Mouse (Mus musculus) heart, adult 2 months (tissue): ENCODE measurements at regions not wholly inside any gene's neighbourhood (a gene's known extent, or its start where the extent isn't known, plus 50 kb on each side); places are given as distances from the start of the nearest gene placed in this dataset.
A peak's percentile ranks its signal among the peaks of the same experiment; 100 is the strongest.

ENCODE experiments used
- DNase-seq, 2 experiments: peaks; one replicate each; pipeline ENCODE4 v3.0.0; 2021
- H3K27ac ChIP-seq: fragments of 200-600 bp; 2 replicates; pipeline ENCODE4 v1.8.1; 2022
- H3K27me3 ChIP-seq: fragments of 200-500 bp; 2 replicates; pipeline ENCODE4 v1.6.1; 2012; ENCODE audit warnings: mild to moderate bottlenecking, low read length, inconsistent platforms, mixed read lengths; ENCODE audit not compliant: control insufficient read depth, insufficient read depth
- H3K36me3 ChIP-seq: fragments of 200-500 bp; 2 replicates; pipeline ENCODE4 v1.6.1; 2012; ENCODE audit warnings: low read length, inconsistent platforms; ENCODE audit not compliant: control insufficient read depth, insufficient read depth
- H3K4me1 ChIP-seq: fragments of 200-500 bp; 2 replicates; pipeline ENCODE4 v1.6.1; 2011; ENCODE audit warnings: low read length; ENCODE audit not compliant: control insufficient read depth, insufficient read depth
- H3K4me3 ChIP-seq: fragments of 200-600 bp; 2 replicates; pipeline ENCODE4 v1.8.1; 2022
- H3K79me2 ChIP-seq: fragments of 200-500 bp; replicated peaks from 2 replicates; pipeline ENCODE4 v1.6.1; 2012; ENCODE audit warnings: mild to moderate bottlenecking, inconsistent platforms, low read length, moderate library complexity, mixed read lengths; ENCODE audit not compliant: control insufficient read depth, insufficient read depth
- H3K9ac ChIP-seq: fragments of 200-500 bp; 2 replicates; pipeline ENCODE4 v1.6.1; 2012; ENCODE audit warnings: low read depth, mild to moderate bottlenecking, control low read depth, inconsistent platforms, low read length, mixed read lengths
- CTCF ChIP-seq: fragments of 200-600 bp; IDR thresholded peaks from 2 replicates; pipeline ENCODE4 v1.8.1; 2022; ENCODE audit warnings: antibody characterized with exemption, mild to moderate bottlenecking, moderate library complexity
- EP300 ChIP-seq: fragments of 200-500 bp; IDR thresholded peaks from 2 replicates; pipeline ENCODE4 v1.6.1; 2011; ENCODE audit warnings: low read depth, low read length, control low read depth; ENCODE audit not compliant: insufficient read depth
- POLR2A ChIP-seq: fragments of 200-500 bp; IDR thresholded peaks from 2 replicates; pipeline ENCODE4 v1.6.1; 2011; ENCODE audit warnings: mild to moderate bottlenecking, low read depth, low read length, control low read depth; ENCODE audit not compliant: insufficient read depth
- WGBS: fragments of 180-500 bp; shearing (Covaris S2); methylation state at CpG from one replicate; pipeline ENCODE4 v1.1.7; 2018; 5-methylcytosine and 5-hydroxymethylcytosine counted together
- intact Hi-C: fragments of 180-260 bp; cut with DNase I; formaldehyde crosslinking; loops from one replicate; pipeline ENCODE4 v1.15.1; 2025

GRCm38 (mm10) chr4:142622151-142622861, 383.1 kb upstream of the Kazn start:
- no peaks in the 10 kb centered on the region for H3K36me3 ChIP-seq
- H3K27me3 ChIP-seq, result no peaks in the 10 kb centered on the region
- intact Hi-C loops, result no loop called here
- 57% methylated on average over 17 of the region's 17 CpGs for WGBS
- no peaks in the 10 kb centered on the region for H3K79me2 ChIP-seq
- no peak overlapping the region for H3K4me3 ChIP-seq
- H3K27ac ChIP-seq, result no peak overlapping the region
- H3K9ac ChIP-seq, result no peak overlapping the region
- H3K4me1 ChIP-seq, result no peaks in the 10 kb centered on the region
- no peak for DNase-seq
- TF ChIP-seq EP300 (no peak), POLR2A (no peak), CTCF (no peak)

GRCm38 (mm10) chr4:142619396-142619795, 380.2 kb upstream of the Kazn start:
- DNase-seq, result no peak

GRCm38 (mm10) chr4:142618770-142619169, 379.6 kb upstream of the Kazn start:
- Histone ChIP-seq H3K9ac (no peak overlapping the region), H3K27me3 (no peaks in the 10 kb centered on the region), H3K27ac (no peak overlapping the region), H3K79me2 (no peaks in the 10 kb centered on the region), H3K4me1 (no peaks in the 10 kb centered on the region), H3K4me3 (no peak overlapping the region), H3K36me3 (no peaks in the 10 kb centered on the region)
- WGBS, result 33% methylated on average over 4 of the region's 4 CpGs
- DNase-seq, result no peak
- intact Hi-C loops, result no loop called here
- TF ChIP-seq CTCF (no peak), POLR2A (no peak), EP300 (no peak)

More at GRCm38 (mm10) chr4:142619396-142619795, 380.2 kb upstream of the Kazn start:
- Histone ChIP-seq H3K27ac (no peak overlapping the region), H3K79me2 (no peaks in the 10 kb centered on the region), H3K4me3 (no peak overlapping the region), H3K4me1 (no peaks in the 10 kb centered on the region), H3K27me3 (no peaks in the 10 kb centered on the region), H3K36me3 (no peaks in the 10 kb centered on the region), H3K9ac (no peak overlapping the region)
- intact Hi-C loops, result no loop called here
- no peak for TF ChIP-seq CTCF
- TF ChIP-seq EP300, result no peak
- no peak for TF ChIP-seq POLR2A
- 62% methylated on average over 8 of the region's 8 CpGs for WGBS

GRCm38 (mm10) chr4:142617676-142618075, 378.5 kb upstream of the Kazn start:
- Histone ChIP-seq H3K79me2 (no peaks in the 10 kb centered on the region), H3K36me3 (no peaks in the 10 kb centered on the region), H3K27me3 (no peaks in the 10 kb centered on the region), H3K4me3 (no peak overlapping the region), H3K4me1 (no peaks in the 10 kb centered on the region), H3K9ac (no peak overlapping the region), H3K27ac (no peak overlapping the region)
- WGBS, result 66% methylated on average over 5 of the region's 5 CpGs
- intact Hi-C loops, result no loop called here
- TF ChIP-seq POLR2A, result no peak
- peak; percentile 45 for TF ChIP-seq CTCF
- no peak for TF ChIP-seq EP300
- DNase-seq, result no peak

GRCm38 (mm10) chr4:142616901-142617300, 377.7 kb upstream of the Kazn start:
- Histone ChIP-seq H3K27ac (no peak overlapping the region), H3K36me3 (no peaks in the 10 kb centered on the region), H3K9ac (no peak overlapping the region), H3K4me3 (no peak overlapping the region), H3K4me1 (no peaks in the 10 kb centered on the region), H3K27me3 (no peaks in the 10 kb centered on the region), H3K79me2 (no peaks in the 10 kb centered on the region)
- TF ChIP-seq CTCF (no peak), EP300 (no peak), POLR2A (no peak)
- intact Hi-C loops, result no loop called here
- no peak for DNase-seq
- WGBS, result 76% methylated on average over 7 of the region's 7 CpGs

- 68% methylated on average over 3 of the region's 3 CpGs for WGBS
- DNase-seq, result no peak
- Histone ChIP-seq H3K4me1 (no peaks in the 10 kb centered on the region), H3K4me3 (no peak overlapping the region), H3K9ac (no peak overlapping the region), H3K79me2 (no peaks in the 10 kb centered on the region), H3K27ac (no peak overlapping the region), H3K27me3 (no peaks in the 10 kb centered on the region), H3K36me3 (no peaks in the 10 kb centered on the region)
- TF ChIP-seq EP300 (no peak), POLR2A (no peak), CTCF (no peak)
- intact Hi-C loops, result no loop called here
Measured at GRCm38 (mm10) chr4:142605098-142605497, 365.9 kb upstream of the Kazn start.
